Mouse (Mus musculus) MEL (cell line): ENCODE results near the gene Etv2. TPM values are rescaled to one million over a fixed set of nuclear protein-coding genes. Genes with fewer than 3 reads are reported as not detected.

ENCODE experiments used
- DNase-seq: peaks from one replicate; pipeline ENCODE4 v3.0.0; 2011; ENCODE audit warnings: low read depth, low spot score
- H3K27ac ChIP-seq: 2 replicates; pipeline ENCODE4 v1.5.1; 2012; ENCODE audit warnings: low read depth, mild to moderate bottlenecking, control low read depth, low read length, moderate library complexity; ENCODE audit not compliant: control insufficient read depth
- H3K27me3 ChIP-seq, 2 experiments: fragments of 150-350 bp in 1 of 2; sonication (generic) in 1 of 2; 2 replicates each; pipeline ENCODE4 v1.6.1; 2012; ENCODE audit warnings: low read length in 2 of 2, mild to moderate bottlenecking in 2 of 2, improper control_type of control experiment in 1 of 2, moderate library complexity in 1 of 2; ENCODE audit not compliant: insufficient read depth in 2 of 2, control insufficient read depth in 1 of 2
- H3K36me3 ChIP-seq, 2 experiments: 2 replicates each; pipeline ENCODE4 v1.6.1; 2012 to 2014; ENCODE audit warnings: low read length in 2 of 2, improper control_type of control experiment in 1 of 2, inconsistent platforms in 1 of 2, mild to moderate bottlenecking in 1 of 2; ENCODE audit not compliant: insufficient read depth in 2 of 2, control insufficient read depth in 1 of 2
- H3K4me1 ChIP-seq, 2 experiments: fragments of 150-350 bp in 1 of 2; sonication (generic) in 1 of 2; 2 replicates each; pipeline ENCODE4 v1.6.1; 2012; ENCODE audit warnings: low read length in 2 of 2, improper control_type of control experiment in 1 of 2, mild to moderate bottlenecking in 1 of 2; ENCODE audit not compliant: insufficient read depth in 2 of 2, control insufficient read depth in 1 of 2
- H3K4me3 ChIP-seq, 2 experiments: fragments of 150-350 bp in 1 of 2; sonication (generic) in 1 of 2; 2 replicates each; pipeline ENCODE4 v1.5.1; 2012; ENCODE audit warnings: low read depth in 2 of 2, low read length in 2 of 2, mild to moderate bottlenecking in 2 of 2, moderate library complexity in 2 of 2, control low read depth in 1 of 2, improper control_type of control experiment in 1 of 2; ENCODE audit not compliant: control insufficient read depth in 1 of 2, insufficient read depth in 1 of 2
- H3K79me2 ChIP-seq: 2 replicates; pipeline ENCODE4 v1.6.1; 2012; ENCODE audit warnings: mild to moderate bottlenecking, low read length, moderate library complexity; ENCODE audit not compliant: control insufficient read depth, poor library complexity, insufficient read depth
- H3K9ac ChIP-seq: 2 replicates; pipeline ENCODE4 v1.6.1; 2012; ENCODE audit warnings: low read depth, mild to moderate bottlenecking, control low read depth, low read length, moderate library complexity; ENCODE audit not compliant: control insufficient read depth, poor library complexity, severe bottlenecking
- H3K9me3 ChIP-seq: fragments of 150-350 bp; sonication (generic); replicated peaks from 2 replicates; pipeline ENCODE4 v1.6.1; 2012; ENCODE audit warnings: mild to moderate bottlenecking, low read length, improper control_type of control experiment, moderate library complexity; ENCODE audit not compliant: insufficient read depth
- CHD1 ChIP-seq: IDR thresholded peaks from 2 replicates; pipeline ENCODE4 v1.6.1; 2012; ENCODE audit warnings: low read depth, mild to moderate bottlenecking, inconsistent platforms, low read length, improper control_type of control experiment
- CHD2 ChIP-seq: IDR thresholded peaks from 2 replicates; pipeline ENCODE4 v1.6.1; 2011; ENCODE audit warnings: low read length, improper control_type of control experiment
- CTCF ChIP-seq, 3 experiments: IDR thresholded peaks in 2 of 3; conservative IDR thresholded peaks in 1 of 3; 2 replicates each; pipeline ENCODE4 v1.5.1; 2011 to 2012; ENCODE audit warnings: low read length in 3 of 3, low read depth in 2 of 3, mild to moderate bottlenecking in 2 of 3, improper control_type of control experiment in 1 of 3, inconsistent platforms in 1 of 3, mixed read lengths in 1 of 3, moderate library complexity in 1 of 3; ENCODE audit not compliant: control insufficient read depth in 1 of 3, insufficient read depth in 1 of 3, poor library complexity in 1 of 3, severe bottlenecking in 1 of 3
- ETS1 ChIP-seq: IDR thresholded peaks from 2 replicates; pipeline ENCODE4 v1.6.1; 2012; ENCODE audit warnings: low read depth, mild to moderate bottlenecking, inconsistent platforms, low read length, improper control_type of control experiment, moderate library complexity
- GABPA ChIP-seq: IDR thresholded peaks from 2 replicates; pipeline ENCODE4 v1.6.1; 2012; ENCODE audit warnings: low read depth, mild to moderate bottlenecking, inconsistent platforms, low read length, improper control_type of control experiment, moderate library complexity
- GATA1 ChIP-seq: IDR thresholded peaks from 2 replicates; pipeline ENCODE4 v1.6.1; 2011; ENCODE audit warnings: low read depth, low read length, improper control_type of control experiment
- MYB ChIP-seq: IDR thresholded peaks from 2 replicates; pipeline ENCODE4 v1.6.1; 2011; ENCODE audit warnings: mild to moderate bottlenecking, low read depth, low read length, improper control_type of control experiment
- MYC ChIP-seq: IDR thresholded peaks from 2 replicates; pipeline ENCODE4 v1.6.1; 2011; ENCODE audit warnings: low read depth, mild to moderate bottlenecking, low read length, improper control_type of control experiment, moderate library complexity
- NRF1 ChIP-seq: IDR thresholded peaks from 2 replicates; pipeline ENCODE4 v1.6.1; 2014; ENCODE audit warnings: low read depth, mild to moderate bottlenecking, inconsistent platforms, low read length, improper control_type of control experiment, moderate library complexity; ENCODE audit not compliant: poor library complexity, insufficient read depth, severe bottlenecking
- POLR2AphosphoS2 ChIP-seq: IDR thresholded peaks from 2 replicates; pipeline ENCODE4 v1.6.1; 2011; ENCODE audit warnings: low read length, improper control_type of control experiment
- POLR2AphosphoS5 ChIP-seq: IDR thresholded peaks from 2 replicates; pipeline ENCODE4 v1.6.1; 2012; ENCODE audit warnings: low read depth, borderline replicate concordance, mild to moderate bottlenecking, inconsistent platforms, low read length, moderate library complexity, mixed read lengths
- RCOR1 ChIP-seq: IDR thresholded peaks from 2 replicates; pipeline ENCODE4 v1.6.1; 2012; ENCODE audit warnings: low read depth, mild to moderate bottlenecking, inconsistent platforms, low read length, improper control_type of control experiment
- SMC3 ChIP-seq: IDR thresholded peaks from 2 replicates; pipeline ENCODE4 v1.6.1; 2011; ENCODE audit warnings: low read depth, low read length, improper control_type of control experiment
- UBTF ChIP-seq: IDR thresholded peaks from 2 replicates; pipeline ENCODE4 v1.6.1; 2012; ENCODE audit warnings: low read depth, mild to moderate bottlenecking, inconsistent platforms, low read length, improper control_type of control experiment, moderate library complexity, borderline replicate concordance; ENCODE audit not compliant: insufficient read depth
- USF1 ChIP-seq: IDR thresholded peaks from 2 replicates; pipeline ENCODE4 v1.6.1; 2014; ENCODE audit warnings: low read depth, mild to moderate bottlenecking, inconsistent platforms, low read length, improper control_type of control experiment, moderate library complexity
- USF2 ChIP-seq, 2 experiments: IDR thresholded peaks; 2 replicates each; pipeline ENCODE4 v1.6.1; 2011 to 2012; ENCODE audit warnings: improper control_type of control experiment in 2 of 2, low read length in 2 of 2, borderline replicate concordance in 1 of 2, inconsistent platforms in 1 of 2, low read depth in 1 of 2, mild to moderate bottlenecking in 1 of 2; ENCODE audit not compliant: insufficient read depth in 1 of 2
- polyA plus RNA-seq, 2 experiments: library from polyadenylated mRNA; stranded (reverse) in 1 of 2; unstranded in 1 of 2; fragments of >175 nt in 1 of 2; fragments of >200 nt in 1 of 2; gene quantifications; 2 replicates each; pipeline versions ENCODE4 v1.2.1 to v1.2.4; 2012; ENCODE audit warnings: low replicate concordance in 2 of 2, low read depth in 1 of 2; ENCODE audit not compliant: insufficient read length in 2 of 2, insufficient read depth in 1 of 2, missing spikeins in 1 of 2
- total RNA-seq: library from RNA; depleted of rRNA; stranded (reverse); fragments of 300-350 nt; gene quantifications from 2 replicates; pipeline ENCODE4 v1.2.3, GENCODE M21; 2012

Etv2 gene
- total and polyA plus RNA-seq, 3 experiments, result 0.15 TPM; not detected in 2

DNA sequence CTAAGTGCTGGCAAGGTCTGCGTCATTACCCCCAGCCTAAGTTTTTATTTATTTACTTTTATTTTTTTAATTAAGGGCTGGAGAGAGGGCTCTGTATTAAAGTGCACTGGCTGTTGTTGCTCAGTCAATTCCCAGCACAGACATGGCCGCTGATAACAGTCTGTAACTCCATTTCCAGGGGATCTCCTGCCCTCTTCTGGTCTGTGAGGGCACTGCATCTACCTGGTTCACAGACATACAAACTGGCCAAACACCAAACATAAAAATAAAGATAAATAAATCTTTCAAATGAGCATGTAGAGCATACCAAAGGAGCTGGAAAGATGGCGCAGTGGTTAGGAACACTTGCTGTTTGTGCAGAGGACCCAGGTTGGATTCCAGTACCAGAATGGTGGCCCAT, 16.4 kb downstream of the Etv2 start:
- H3K4me3 ChIP-seq, result no peak overlapping the region
- H3K4me1 ChIP-seq, result peaks cover 0 to 3% of the 10 kb centered on the region in 2 experiments; a peak in 2 of 4 replicates
- no peak for TF ChIP-seq POLR2AphosphoS2
- peak in 2 of 3 experiments; percentile 8 to 23; a peak in 2 of 6 replicates for TF ChIP-seq CTCF (IDR thresholded peaks at IDR 0.05 in 2 of 3, conservative IDR thresholded peaks at IDR 0.05 in 1 of 3; ENCODE audit: control insufficient read depth in 1 of 3, insufficient read depth in 1 of 3, low read depth in 2 of 3, low read length in 3 of 3, poor library complexity in 1 of 3, severe bottlenecking in 1 of 3)
- H3K27me3 ChIP-seq, result no peaks in the 10 kb centered on the region
- no peaks in the 10 kb centered on the region for H3K9me3 ChIP-seq
- peaks cover 5 to 14% of the 10 kb centered on the region in 2 experiments for H3K36me3 ChIP-seq
- peak; percentile 28 for DNase-seq
- no peak overlapping the region for H3K27ac ChIP-seq
- peaks cover 3% of the 10 kb centered on the region for H3K79me2 ChIP-seq
- H3K9ac ChIP-seq, result no peak overlapping the region

DNA sequence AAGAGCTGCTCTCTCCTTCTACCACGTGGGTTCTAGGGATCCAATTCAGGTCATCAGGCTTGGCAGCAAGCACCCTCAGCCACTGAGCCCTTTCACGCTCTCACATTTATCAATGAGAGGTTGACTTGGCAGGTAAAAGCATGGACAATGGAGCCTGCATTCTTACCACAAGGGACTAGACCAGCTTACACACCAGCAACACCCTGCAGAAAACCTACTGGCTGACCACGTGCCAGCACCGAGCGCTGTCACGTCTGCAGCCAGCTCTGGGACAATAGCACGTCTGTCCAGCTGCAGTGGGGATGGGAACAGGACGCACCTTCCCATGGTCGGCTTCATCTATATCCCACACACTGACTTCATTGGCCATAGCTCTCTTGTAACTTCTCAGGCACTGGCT, 17.0 kb downstream of the Etv2 start:
- H3K36me3 ChIP-seq, result peaks cover 4 to 12% of the 10 kb centered on the region in 2 experiments
- peaks cover 3% of the 10 kb centered on the region; the same call in 1 of the 2 replicates for H3K79me2 ChIP-seq
- TF ChIP-seq POLR2AphosphoS5 (no peak), CHD1 (no peak), USF1 (no peak), GABPA (no peak), MYB (no peak), RCOR1 (no peak), UBTF (no peak), MYC (no peak), USF2 (IDR thresholded peaks at IDR 0.05; ENCODE audit: borderline replicate concordance in 1 of 2, insufficient read depth in 1 of 2, low read depth in 1 of 2, low read length in 2 of 2) (no peak), SMC3 (no peak), GATA1 (no peak), NRF1 (no peak), ETS1 (no peak), CTCF (IDR thresholded peaks at IDR 0.05 in 2 of 3, conservative IDR thresholded peaks at IDR 0.05 in 1 of 3; ENCODE audit: control insufficient read depth in 1 of 3, insufficient read depth in 1 of 3, low read depth in 2 of 3, low read length in 3 of 3, poor library complexity in 1 of 3, severe bottlenecking in 1 of 3) (no peak), CHD2 (no peak)
- no peaks in the 10 kb centered on the region for H3K9me3 ChIP-seq
- DNase-seq, result no peak
- no peaks in the 10 kb centered on the region for H3K27me3 ChIP-seq
- H3K4me1 ChIP-seq, result peaks cover 0 to 3% of the 10 kb centered on the region in 2 experiments; a peak in 2 of 4 replicates
- H3K9ac ChIP-seq, result no peak overlapping the region
- no peak overlapping the region for H3K4me3 ChIP-seq
- no peak overlapping the region for H3K27ac ChIP-seq
